Mouse (Mus musculus) adrenal gland, adult 2 months (tissue): ENCODE measurements around the gene Olfr287. TPM values are rescaled to one million over a fixed set of nuclear protein-coding genes. Genes with fewer than 3 reads are reported as not detected.

Experiments used
- DNase-seq: peaks from one replicate; pipeline ENCODE4 v3.0.0; 2021
- polyA plus RNA-seq: library from polyadenylated mRNA; depleted of rRNA; stranded (reverse); fragments of >200 nt; gene quantifications from 2 replicates; pipeline ENCODE4 v1.2.3, GENCODE M21; 2012; rRNA removed
- total RNA-seq, 2 experiments: library from RNA; stranded (reverse); gene quantifications; 2 replicates each; pipeline ENCODE4 v1.2.3; 2021

The Olfr287 gene
- total and polyA plus RNA-seq, 3 experiments = not detected

DNA sequence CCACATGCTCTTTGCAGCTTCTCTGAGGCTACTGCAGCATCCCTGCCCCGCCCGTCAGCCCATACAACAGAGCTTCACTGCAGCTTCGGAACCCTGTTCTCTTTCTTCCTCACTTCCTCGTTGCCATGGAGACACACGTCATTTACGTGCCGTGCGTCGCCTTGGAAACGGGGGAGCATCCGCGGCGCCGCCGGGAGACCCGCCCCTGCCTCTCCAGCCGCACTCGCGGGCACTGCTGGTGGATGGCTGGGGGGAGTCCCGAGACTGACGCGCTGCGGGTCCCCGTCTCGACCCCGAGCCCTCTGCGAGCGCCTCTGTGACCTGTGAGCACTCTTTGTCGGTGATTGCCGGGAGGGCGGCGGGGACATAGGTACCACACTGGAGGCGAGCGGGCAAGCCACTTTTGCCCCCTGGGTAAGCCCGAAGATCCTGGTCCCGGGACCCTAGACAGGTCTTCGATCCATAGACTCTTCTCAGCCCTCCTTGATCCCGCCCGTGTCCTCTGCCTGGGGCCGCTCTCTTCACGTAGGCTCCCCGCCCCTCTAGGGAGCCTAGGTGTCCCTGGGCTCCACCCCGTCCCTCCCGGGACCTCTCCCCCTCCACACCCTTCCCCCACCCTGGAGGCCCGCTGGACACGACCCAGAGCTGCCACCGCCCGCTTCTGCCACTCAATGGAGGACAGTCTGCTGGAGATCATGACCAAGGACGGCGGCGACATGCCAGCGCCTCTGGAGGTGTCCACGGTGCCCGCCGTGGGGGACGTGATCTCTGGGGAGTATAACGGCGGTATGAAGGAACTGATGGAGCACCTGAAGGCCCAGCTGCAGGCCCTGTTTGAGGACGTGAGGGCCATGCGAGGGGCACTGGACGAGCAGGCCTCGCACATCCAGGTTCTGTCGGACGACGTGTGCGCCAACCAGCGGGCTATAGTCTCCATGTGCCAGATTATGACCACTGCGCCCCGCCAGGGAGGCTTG, 52.9 kb downstream of the Olfr287 start:
- DNase-seq = peak; percentile 82

DNA sequence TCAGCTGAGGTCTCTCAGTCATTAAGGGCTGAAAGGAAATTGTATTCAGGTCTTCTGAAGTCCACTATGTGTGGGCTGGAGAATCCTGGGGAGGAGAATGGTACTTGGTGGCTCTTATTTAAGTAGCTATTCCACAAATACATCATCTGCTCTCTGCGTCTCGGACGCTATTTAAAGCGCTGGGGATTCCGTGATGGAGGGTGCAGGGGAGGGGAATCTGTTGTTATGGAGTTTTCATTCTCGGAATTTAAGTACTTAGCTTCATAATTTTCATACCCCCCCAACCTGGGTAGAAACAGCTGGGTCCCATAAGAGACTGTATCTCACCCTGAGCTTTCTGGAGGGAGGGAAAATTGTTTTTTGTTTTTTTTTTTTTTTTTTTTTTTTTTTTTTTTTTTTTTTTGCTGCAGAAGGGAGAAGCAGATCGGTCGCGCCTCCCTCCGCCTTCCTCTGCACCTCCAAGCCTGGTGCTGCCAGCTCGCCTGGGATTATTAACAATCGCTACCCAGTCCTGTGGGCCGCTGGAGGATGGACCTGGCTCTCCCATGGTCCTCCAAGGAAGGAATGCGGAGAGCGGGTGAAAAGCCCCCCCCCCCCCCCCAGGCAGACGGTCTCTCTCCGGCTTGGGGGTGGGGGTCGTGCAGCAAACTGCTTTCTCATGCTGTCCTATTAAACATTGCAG, 53.8 kb downstream of the Olfr287 start, which contains the start of gene Ccdc184:
Ccdc184 (plus strand) TSS at position 196 of the 682 bp plus-strand sequence.
- no peak for DNase-seq

DNA sequence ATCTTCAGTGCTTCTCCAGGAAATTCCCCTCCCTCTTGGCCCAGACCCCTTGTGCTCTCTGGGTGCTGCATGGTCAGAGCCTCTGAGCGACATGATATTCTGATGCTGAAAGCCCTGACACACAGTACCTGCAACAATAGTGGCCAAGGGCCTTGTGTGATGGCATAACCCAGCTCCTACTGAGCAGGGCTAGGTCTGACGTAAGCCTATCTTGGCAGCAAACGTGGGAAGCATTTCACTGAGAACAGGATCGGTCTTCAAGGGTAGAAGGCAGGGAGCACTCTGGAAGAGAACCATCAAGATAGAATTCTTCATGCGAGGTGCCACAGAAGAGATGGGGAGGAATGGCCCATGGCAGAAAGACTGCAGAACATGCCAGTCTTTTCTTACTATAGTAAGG, 55.3 kb downstream of the Olfr287 start, which contains the start of gene Asb8:
Asb8 (minus strand) TSS at position 101 of the 400 bp plus-strand sequence.
- DNase-seq = no peak

DNA sequence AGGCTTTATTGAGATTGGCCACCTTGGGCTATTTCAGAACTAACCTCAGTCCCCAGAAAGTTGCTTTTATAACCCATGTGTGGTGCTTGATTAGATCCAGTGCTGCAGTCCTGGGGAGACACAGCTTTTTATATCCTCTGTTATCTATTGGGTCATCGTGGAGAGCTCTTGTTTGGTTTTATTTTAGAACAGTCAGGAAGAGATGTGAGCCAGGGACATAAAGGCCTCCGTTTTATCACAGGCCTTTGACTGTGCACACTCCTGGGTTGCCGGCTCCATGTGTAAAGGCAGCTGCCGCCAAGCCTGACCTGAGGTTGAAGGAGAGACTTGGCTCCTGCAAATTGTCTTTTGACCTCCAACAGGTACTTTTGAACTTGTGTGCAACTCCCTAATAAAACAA, 58.3 kb downstream of the Olfr287 start:
- DNase-seq = no peak

DNA sequence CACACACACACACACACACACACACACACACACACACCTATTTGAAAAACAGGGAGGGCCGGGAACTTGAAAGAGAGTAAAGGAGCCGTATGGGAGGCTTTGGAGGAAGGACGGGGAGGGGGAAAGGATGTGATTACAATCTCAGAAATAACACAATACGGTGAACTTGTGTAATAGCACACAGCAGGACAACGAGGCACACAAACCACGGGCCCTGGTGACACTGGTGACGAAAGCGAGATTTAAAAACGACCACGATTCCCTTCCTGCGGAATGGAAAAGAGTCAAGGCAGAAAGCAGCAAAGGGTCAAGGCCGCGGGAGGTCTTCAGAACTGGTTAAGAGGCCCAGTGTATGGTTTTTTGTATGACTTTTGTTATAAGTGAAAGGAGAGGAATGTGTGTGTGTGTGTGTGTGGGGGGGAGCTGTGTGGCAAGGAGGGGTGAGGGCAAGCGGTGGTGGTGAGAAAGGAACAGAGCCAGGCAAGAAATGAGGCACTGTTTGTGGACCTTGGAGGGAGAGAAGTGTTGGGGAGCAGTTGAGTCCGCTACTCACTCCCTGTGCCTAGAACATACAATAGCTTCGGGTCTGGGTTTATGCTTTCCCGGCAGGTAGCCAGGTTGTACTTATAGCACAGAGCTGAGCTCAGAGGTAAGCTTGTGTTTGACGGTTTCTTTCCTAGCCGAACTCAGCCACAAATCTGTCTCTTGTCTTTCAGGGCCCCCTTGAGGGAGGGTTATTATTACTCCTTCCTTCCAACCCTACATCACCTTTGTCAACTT, 59.6 kb downstream of the Olfr287 start:
- DNase-seq = no peak

DNA sequence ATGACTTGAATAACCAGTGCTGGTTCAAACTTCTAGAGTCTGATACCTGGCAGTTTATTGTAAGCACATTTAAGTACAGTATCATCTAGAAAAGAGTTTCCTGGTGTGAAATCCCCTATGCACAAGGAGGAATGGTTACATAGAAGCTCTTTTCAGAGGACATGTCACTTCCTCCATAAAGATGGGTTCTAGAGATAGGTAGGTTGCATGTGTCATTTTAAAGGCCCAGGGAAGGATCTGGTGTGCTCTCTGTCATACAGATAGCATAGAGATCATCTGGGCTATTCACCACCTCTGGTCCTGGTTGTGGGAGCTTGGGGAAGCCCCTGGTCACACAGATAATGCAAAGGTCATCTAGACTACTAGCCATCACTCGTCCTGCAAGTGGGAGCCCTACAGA, 63.6 kb downstream of the Olfr287 start:
- no peak for DNase-seq

Other genes starting within 250 kb of the Olfr287 start
- gene Col2a1, start 216.4 kb downstream of the Olfr287 start, total RNA-seq = not detected
- 0.03 TPM in 2 replicates for gene Col2a1, start 216.4 kb downstream of the Olfr287 start, polyA plus RNA-seq
- gene Pfkm, start 128.5 kb downstream of the Olfr287 start, total RNA-seq = 10 to 100 TPM; 46.1 to 73.6 TPM
- 30.0 and 33.5 TPM in 2 replicates for gene Pfkm, start 128.5 kb downstream of the Olfr287 start, polyA plus RNA-seq
- 10 to 100 TPM; 15.7 to 16.5 TPM for gene Senp1, start 127.3 kb downstream of the Olfr287 start, total RNA-seq
- 4.1 and 5.1 TPM in 2 replicates for gene Senp1, start 127.3 kb downstream of the Olfr287 start, polyA plus RNA-seq
- gene Asb8, start 55.4 kb downstream of the Olfr287 start, total RNA-seq = 10 to 100 TPM; 37.3 to 43.0 TPM
- 25.3 and 28.5 TPM in 2 replicates for gene Asb8, start 55.4 kb downstream of the Olfr287 start, polyA plus RNA-seq
- gene Ccdc184, start 53.9 kb downstream of the Olfr287 start, total RNA-seq = under 1 TPM; 0.75 to 0.90 TPM
- gene Ccdc184, start 53.9 kb downstream of the Olfr287 start, polyA plus RNA-seq = 1.0 and 1.5 TPM in 2 replicates
- not detected for gene Olfr288, start 25.5 kb downstream of the Olfr287 start, total RNA-seq
- not detected in 2 replicates for gene Olfr288, start 25.5 kb downstream of the Olfr287 start, polyA plus RNA-seq
- gene Gm44579, start 79 bp downstream of the Olfr287 start, total RNA-seq = not detected
- not detected in 2 replicates for gene Gm44579, start 79 bp downstream of the Olfr287 start, polyA plus RNA-seq
- not detected for gene Olfr286, start 13.4 kb upstream of the Olfr287 start, total RNA-seq
- gene Olfr286, start 13.4 kb upstream of the Olfr287 start, polyA plus RNA-seq = not detected in 2 replicates
- not detected for gene H1fnt, start 36.2 kb upstream of the Olfr287 start, total RNA-seq
- gene H1fnt, start 36.2 kb upstream of the Olfr287 start, polyA plus RNA-seq = not detected in 2 replicates
- 1 to 10 TPM; 3.2 to 3.8 TPM for gene Zfp641, start 75.1 kb upstream of the Olfr287 start, total RNA-seq
- 2.3 and 2.5 TPM in 2 replicates for gene Zfp641, start 75.1 kb upstream of the Olfr287 start, polyA plus RNA-seq
- not detected for gene Olfr285, start 96.3 kb upstream of the Olfr287 start, total RNA-seq
- gene Olfr285, start 96.3 kb upstream of the Olfr287 start, polyA plus RNA-seq = not detected in 2 replicates
- gene Olfr284, start 119.9 kb upstream of the Olfr287 start, total RNA-seq = not detected
- not detected in 2 replicates for gene Olfr284, start 119.9 kb upstream of the Olfr287 start, polyA plus RNA-seq
- not detected for gene Olfr283, start 159.9 kb upstream of the Olfr287 start, total RNA-seq
- not detected in 2 replicates for gene Olfr283, start 159.9 kb upstream of the Olfr287 start, polyA plus RNA-seq
- gene Olfr282, start 210.2 kb upstream of the Olfr287 start, total RNA-seq = not detected
- not detected in 2 replicates for gene Olfr282, start 210.2 kb upstream of the Olfr287 start, polyA plus RNA-seq
- not detected for gene Olfr281, start 231.5 kb upstream of the Olfr287 start, total RNA-seq
- gene Olfr281, start 231.5 kb upstream of the Olfr287 start, polyA plus RNA-seq = not detected in 2 replicates
- gene OR5BS1P, start 248.8 kb upstream of the Olfr287 start, total RNA-seq = not detected
- not detected in 2 replicates for gene OR5BS1P, start 248.8 kb upstream of the Olfr287 start, polyA plus RNA-seq